Mouse (Mus musculus): ENCODE results near the gene Ier3. TPM values are rescaled to one million over a fixed set of nuclear protein-coding genes. Genes with fewer than 3 reads are reported as not detected.

Gene Ier3
- polyA plus RNA-seq, 1 experiment = 14.8 TPM

- TF ChIP-seq GATA1 (IDR thresholded peaks at IDR 0.05; ENCODE audit: low read length) (no peak), TAL1 (IDR thresholded peaks at IDR 0.05; ENCODE audit: low read length) (no peak)
- Histone ChIP-seq H3K36me3 (ENCODE audit: control insufficient read depth) (no peaks in the 10 kb centered on the region), H3K27me3 (ENCODE audit: control insufficient read depth) (no peaks in the 10 kb centered on the region), H3K9me3 (ENCODE audit: control insufficient read depth, low read length) (no peaks in the 10 kb centered on the region), H3K4me1 (ENCODE audit: control insufficient read depth) (peaks cover 27% of the 10 kb centered on the region), H3K4me3 (replicated peaks) (no peak overlapping the region)
Observed at GRCm38 (mm10) chr17:35815836-35816235, 5.6 kb upstream of the Ier3 start.

- Histone ChIP-seq H3K9me3 (ENCODE audit: control insufficient read depth, low read length) (no peaks in the 10 kb centered on the region), H3K4me3 (replicated peaks) (no peak overlapping the region), H3K27me3 (ENCODE audit: control insufficient read depth) (peaks cover 8% of the 10 kb centered on the region), H3K36me3 (ENCODE audit: control insufficient read depth) (no peaks in the 10 kb centered on the region), H3K4me1 (ENCODE audit: control insufficient read depth) (peaks cover 32% of the 10 kb centered on the region)
- TF ChIP-seq GATA1 (IDR thresholded peaks at IDR 0.05; ENCODE audit: low read length) (no peak), TAL1 (IDR thresholded peaks at IDR 0.05; ENCODE audit: low read length) (no peak)
Observed at GRCm38 (mm10) chr17:35816686-35817085, 4.8 kb upstream of the Ier3 start.

- no peak for TF ChIP-seq TAL1 (IDR thresholded peaks at IDR 0.05; ENCODE audit: low read length)
- no peak for TF ChIP-seq GATA1 (IDR thresholded peaks at IDR 0.05; ENCODE audit: low read length)
- H3K4me1 ChIP-seq (ENCODE audit: control insufficient read depth) = peaks cover 37% of the 10 kb centered on the region
- H3K9me3 ChIP-seq (ENCODE audit: control insufficient read depth, low read length) = no peaks in the 10 kb centered on the region
- no peaks in the 10 kb centered on the region for H3K36me3 ChIP-seq (ENCODE audit: control insufficient read depth)
- peaks cover 13% of the 10 kb centered on the region for H3K27me3 ChIP-seq (ENCODE audit: control insufficient read depth)
- no peak overlapping the region for H3K4me3 ChIP-seq (replicated peaks)
Observed at GRCm38 (mm10) chr17:35817226-35817625, 4.3 kb upstream of the Ier3 start.

- peaks cover 59% of the 10 kb centered on the region for H3K4me1 ChIP-seq (ENCODE audit: control insufficient read depth)
- H3K4me3 ChIP-seq (replicated peaks) = no peak overlapping the region
- TF ChIP-seq TAL1 (IDR thresholded peaks at IDR 0.05; ENCODE audit: low read length) (no peak), GATA1 (IDR thresholded peaks at IDR 0.05; ENCODE audit: low read length) (no peak)
- H3K36me3 ChIP-seq (ENCODE audit: control insufficient read depth) = peaks cover 10% of the 10 kb centered on the region
- no peaks in the 10 kb centered on the region for H3K9me3 ChIP-seq (ENCODE audit: control insufficient read depth, low read length)
- peaks cover 13% of the 10 kb centered on the region for H3K27me3 ChIP-seq (ENCODE audit: control insufficient read depth)
Observed at GRCm38 (mm10) chr17:35820111-35820510, 1.4 kb upstream of the Ier3 start.

- Histone ChIP-seq H3K36me3 (ENCODE audit: control insufficient read depth) (peaks cover 34% of the 10 kb centered on the region), H3K4me3 (replicated peaks) (peak overlapping the region; percentile 86), H3K27me3 (ENCODE audit: control insufficient read depth) (peaks cover 13% of the 10 kb centered on the region), H3K9me3 (ENCODE audit: control insufficient read depth, low read length) (no peaks in the 10 kb centered on the region), H3K4me1 (ENCODE audit: control insufficient read depth) (peaks cover 78% of the 10 kb centered on the region)
- no peak for TF ChIP-seq TAL1 (IDR thresholded peaks at IDR 0.05; ENCODE audit: low read length)
- TF ChIP-seq GATA1 (IDR thresholded peaks at IDR 0.05; ENCODE audit: low read length) = no peak
Observed at GRCm38 (mm10) chr17:35822564-35822963, 1.1 kb downstream of the Ier3 start.

GRCm38 (mm10) chr17:35822964-35823937, 1.8 kb downstream of the Ier3 start, which contains the start of gene Flot1:
TSS of gene Flot1 (plus strand) at chr17:35823230.
- no peak for TF ChIP-seq TAL1 (IDR thresholded peaks at IDR 0.05; ENCODE audit: low read length)
- no peak for TF ChIP-seq GATA1 (IDR thresholded peaks at IDR 0.05; ENCODE audit: low read length)
- Histone ChIP-seq H3K36me3 (ENCODE audit: control insufficient read depth) (peaks cover 41% of the 10 kb centered on the region), H3K9me3 (ENCODE audit: control insufficient read depth, low read length) (no peaks in the 10 kb centered on the region), H3K4me3 (replicated peaks) (peak within 1 kb of the TSS; percentile 86), H3K27me3 (ENCODE audit: control insufficient read depth) (peaks cover 13% of the 10 kb centered on the region), H3K4me1 (ENCODE audit: control insufficient read depth) (peaks cover 78% of the 10 kb centered on the region)

- Histone ChIP-seq H3K27me3 (ENCODE audit: control insufficient read depth) (peaks cover 13% of the 10 kb centered on the region), H3K4me3 (replicated peaks) (peak overlapping the region; percentile 86), H3K36me3 (ENCODE audit: control insufficient read depth) (peaks cover 49% of the 10 kb centered on the region), H3K4me1 (ENCODE audit: control insufficient read depth) (peaks cover 75% of the 10 kb centered on the region), H3K9me3 (ENCODE audit: control insufficient read depth, low read length) (no peaks in the 10 kb centered on the region)
- no peak for TF ChIP-seq GATA1 (IDR thresholded peaks at IDR 0.05; ENCODE audit: low read length)
- no peak for TF ChIP-seq TAL1 (IDR thresholded peaks at IDR 0.05; ENCODE audit: low read length)
Observed at GRCm38 (mm10) chr17:35824402-35824801, 2.9 kb downstream of the Ier3 start.

GRCm38 (mm10) chr17:35825109-35825850, 3.8 kb downstream of the Ier3 start:
- TF ChIP-seq TAL1 (IDR thresholded peaks at IDR 0.05; ENCODE audit: low read length) (no peak), GATA1 (IDR thresholded peaks at IDR 0.05; ENCODE audit: low read length) (no peak)
- Histone ChIP-seq H3K4me1 (ENCODE audit: control insufficient read depth) (peaks cover 75% of the 10 kb centered on the region), H3K9me3 (ENCODE audit: control insufficient read depth, low read length) (no peaks in the 10 kb centered on the region), H3K36me3 (ENCODE audit: control insufficient read depth) (peaks cover 58% of the 10 kb centered on the region), H3K27me3 (ENCODE audit: control insufficient read depth) (peaks cover 13% of the 10 kb centered on the region), H3K4me3 (replicated peaks) (peak overlapping the region; percentile 86)

GRCm38 (mm10) chr17:35829737-35830136, 8.3 kb downstream of the Ier3 start:
- H3K36me3 ChIP-seq (ENCODE audit: control insufficient read depth) = peaks cover 96% of the 10 kb centered on the region
- no peak overlapping the region for H3K4me3 ChIP-seq (replicated peaks)

More at GRCm38 (mm10) chr17:35829737-35830136, 8.3 kb downstream of the Ier3 start:
- TF ChIP-seq TAL1 (IDR thresholded peaks at IDR 0.05; ENCODE audit: low read length) = no peak
- TF ChIP-seq GATA1 (IDR thresholded peaks at IDR 0.05; ENCODE audit: low read length) = no peak
- no peaks in the 10 kb centered on the region for H3K27me3 ChIP-seq (ENCODE audit: control insufficient read depth)
- peaks cover 63% of the 10 kb centered on the region for H3K4me1 ChIP-seq (ENCODE audit: control insufficient read depth)
- no peaks in the 10 kb centered on the region for H3K9me3 ChIP-seq (ENCODE audit: control insufficient read depth, low read length)

Data from erythroblast, embryonic 14.5 days (primary cell).